ENCODE assay signal across 8 mouse cellular contexts in genomic region chr14:35358136-35358821, GRCm38 (mm10).
DNase-seq lines count a peak whose midpoint lies in the region; ATAC-seq lines count a peak whose summit lies in the region.

No protein-coding gene starts in this region.

- ATAC-seq in neural tube, embryonic 11.5 days (ENCODE audit: insufficient read depth, low FRiP score, low TSS enrichment), result no peak
- no peak for ATAC-seq in granulocyte monocyte progenitor cell, adult 5-6 weeks (replicated peaks; ENCODE audit: poor library complexity, severe bottlenecking)

- no peak overlapping the region for H3K4me3 ChIP-seq in heart, embryonic 10.5 days
- no peak overlapping the region for H3K4me3 ChIP-seq in neural tube, embryonic 11.5 days (ENCODE audit: low read depth, low read length)

- 47% methylated on average over 7 of the region's 7 CpGs for WGBS in heart, embryonic 10.5 days
- WGBS in neural tube, embryonic 11.5 days, result 66% methylated on average over 7 of the region's 7 CpGs

- intact Hi-C loops in gastrocnemius, postnatal 36 days (cut with DNase I), result no loop called here

- no peaks in the 10 kb centered on the region for H3K27me3 ChIP-seq in heart, embryonic 10.5 days (ENCODE audit: insufficient read depth, poor library complexity, severe bottlenecking)
- H3K27me3 ChIP-seq in neural tube, embryonic 11.5 days (ENCODE audit: control insufficient read depth, insufficient read depth, low read length), result no peaks in the 10 kb centered on the region

- H3K9ac ChIP-seq in neural tube, embryonic 11.5 days (ENCODE audit: low read length), result no peak overlapping the region

- H3K4me1 ChIP-seq in heart, embryonic 10.5 days, result no peaks in the 10 kb centered on the region
- H3K4me1 ChIP-seq in neural tube, embryonic 11.5 days (ENCODE audit: control insufficient read depth, insufficient read depth, low read length), result no peaks in the 10 kb centered on the region

- peak; percentile 83 for DNase-seq in heart, adult 11 months
- DNase-seq in heart, embryonic 10.5 days (ENCODE audit: low spot score), result no peak
- peak; percentile 12 for DNase-seq in neural tube, embryonic 11.5 days (ENCODE audit: low spot score)
- DNase-seq in neural tube, embryonic 10.5 days (ENCODE audit: extremely low spot score, low spot score), result no peak
- peak; percentile 16 to 25 for DNase-seq in gastrocnemius, postnatal 36 days
- peak; percentile 29 for DNase-seq in retina, postnatal 1 day
- no peak for DNase-seq in embryo, embryonic 11 days

- H3K9me3 ChIP-seq in heart, embryonic 10.5 days, result no peaks in the 10 kb centered on the region
- no peaks in the 10 kb centered on the region for H3K9me3 ChIP-seq in neural tube, embryonic 11.5 days (ENCODE audit: control insufficient read depth, low read length)

- H3K27ac ChIP-seq in heart, embryonic 10.5 days, result no peak overlapping the region
- H3K27ac ChIP-seq in neural tube, embryonic 11.5 days (ENCODE audit: low read depth, low read length), result no peak overlapping the region

- H3K36me3 ChIP-seq in heart, embryonic 10.5 days, result no peaks in the 10 kb centered on the region
- no peaks in the 10 kb centered on the region for H3K36me3 ChIP-seq in neural tube, embryonic 11.5 days (ENCODE audit: control insufficient read depth, insufficient read depth, low read length)

- H3K4me2 ChIP-seq in neural tube, embryonic 11.5 days (ENCODE audit: low read depth), result no peak overlapping the region

Comparison
In these comparisons a context has a peak if more than half of its experiments do, and no peak if none do; other contexts are left out.
1. DNase-seq: peak in heart, adult 11 months (single experiment), neural tube, embryonic 11.5 days (single experiment), gastrocnemius, postnatal 36 days (2 of 2) and retina, postnatal 1 day (single experiment); none in heart, embryonic 10.5 days (single experiment), neural tube, embryonic 10.5 days (single experiment) and embryo, embryonic 11 days (single experiment).